Mouse (Mus musculus) colon, adult 2 months (tissue): ENCODE results near the gene Siah1b. TPM values are rescaled to one million over a fixed set of nuclear protein-coding genes. Genes with fewer than 3 reads are reported as not detected.

Experiments used
- polyA plus RNA-seq: library from polyadenylated mRNA; depleted of rRNA; stranded (reverse); fragments of >200 nt; gene quantifications from 2 replicates; pipeline ENCODE4 v1.2.3, GENCODE M21; 2012; rRNA removed

Gene Siah1b
- 5.5 and 6.4 TPM in 2 replicates for polyA plus RNA-seq

GRCm38 (mm10) chrX:164076040-164076775 is at the start of gene Siah1b:
Siah1b (minus strand) TSS chrX:164076493.

GRCm38 (mm10) chrX:164088582-164088981 is 12.3 kb upstream of the Siah1b start, which contains the start of gene Cltrn:
Cltrn (plus strand) TSS chrX:164088830.

GRCm38 (mm10) chrX:164027607-164028289 is 48.5 kb downstream of the Siah1b start, which contains the start of gene Car5b:
Car5b (minus strand) TSS chrX:164027997.

Other genes starting within 250 kb of the Siah1b start
- gene Ap1s2, start 167.5 kb downstream of the Siah1b start, polyA plus RNA-seq = 0.74 and 1.3 TPM in 2 replicates
- 12.9 and 25.1 TPM in 2 replicates for gene Zrsr2, start 117.8 kb downstream of the Siah1b start, polyA plus RNA-seq
- gene Car5b, start 48.5 kb downstream of the Siah1b start, polyA plus RNA-seq = 0.65 and 0.96 TPM in 2 replicates
- not detected in 2 replicates for gene Cltrn, start 12.3 kb upstream of the Siah1b start, polyA plus RNA-seq
- 0.49 and 0.73 TPM in 2 replicates for gene Ace2, start 62.8 kb upstream of the Siah1b start, polyA plus RNA-seq
- gene Bmx, start 181.7 kb upstream of the Siah1b start, polyA plus RNA-seq = 0.16 and 0.27 TPM in 2 replicates
- gene Pir, start 192.9 kb upstream of the Siah1b start, polyA plus RNA-seq = 0.94 and 3.2 TPM in 2 replicates